Mouse (Mus musculus): ENCODE results near the gene Pdzrn4. TPM values are rescaled to one million over a fixed set of nuclear protein-coding genes. Genes with fewer than 3 reads are reported as not detected.

Gene Pdzrn4
- polyA plus RNA-seq, 1 experiment: 0.62 TPM

DNA sequence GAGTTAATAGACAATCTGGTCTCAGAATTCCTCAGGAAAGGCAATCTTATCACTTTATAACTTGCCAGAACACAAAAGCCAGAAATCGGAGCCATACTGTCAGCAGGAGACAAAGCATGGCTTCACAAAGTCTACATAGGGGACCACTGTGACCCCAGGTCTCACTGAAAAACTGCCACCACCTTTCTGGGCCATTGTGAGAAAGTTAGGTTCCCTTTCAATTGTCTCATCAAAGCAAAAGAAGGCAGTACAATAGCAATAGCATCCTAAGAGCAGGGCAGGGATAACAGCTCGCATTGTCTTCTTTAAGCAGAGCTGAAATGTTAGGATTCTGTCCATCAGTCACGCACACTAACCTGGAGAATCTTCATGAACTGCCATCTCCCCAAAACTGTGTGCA lies 216.5 kb downstream of the Pdzrn4 start:
- Histone ChIP-seq H3K4me3 (ENCODE audit: control insufficient read depth, insufficient read depth, low read length) (no peak overlapping the region), H3K36me3 (ENCODE audit: control insufficient read depth, insufficient read depth, low read length) (no peaks in the 10 kb centered on the region), H3K4me1 (replicated peaks; ENCODE audit: control insufficient read depth, insufficient read depth, low read length) (no peaks in the 10 kb centered on the region), H3K27ac (ENCODE audit: control insufficient read depth, insufficient read depth, low read length) (no peak overlapping the region), H3K27me3 (ENCODE audit: control insufficient read depth, insufficient read depth, low read length) (no peaks in the 10 kb centered on the region)
- no peak for DNase-seq
- TF ChIP-seq POLR2A (IDR thresholded peaks at IDR 0.05; ENCODE audit: control insufficient read depth, extremely low read depth, insufficient read depth, low read length, poor library complexity) (no peak), CTCF (IDR thresholded peaks at IDR 0.05; ENCODE audit: borderline replicate concordance, control insufficient read depth, extremely low read depth, insufficient read depth, low read length, poor library complexity) (no peak)
- 97% methylated on average over 3 of the region's 3 CpGs for WGBS

DNA sequence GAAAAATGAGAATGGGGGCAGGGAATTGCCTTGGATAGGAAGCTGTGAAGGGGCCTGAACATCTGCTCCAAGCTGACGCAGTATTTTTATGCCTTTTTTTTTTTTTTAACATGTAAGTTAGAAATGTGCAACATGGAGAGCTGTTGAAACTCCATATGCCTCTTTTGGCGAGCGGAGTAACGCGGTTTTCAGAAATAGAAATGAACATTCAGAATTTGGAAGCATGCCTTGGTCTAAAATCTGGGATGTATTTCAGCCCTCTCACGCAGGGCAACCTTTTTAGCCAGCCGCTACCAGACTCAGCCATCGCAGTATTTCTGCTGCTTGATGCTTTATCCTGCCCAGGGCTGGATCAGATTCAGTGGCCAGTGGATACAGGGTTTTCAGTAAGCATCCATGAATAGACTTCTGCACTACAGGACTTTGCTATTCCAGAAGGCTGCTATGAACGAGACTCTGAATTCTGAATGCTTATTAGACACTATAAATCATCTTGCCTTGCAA lies 225.1 kb downstream of the Pdzrn4 start:
- no peak for DNase-seq
- H3K27me3 ChIP-seq (ENCODE audit: control insufficient read depth, insufficient read depth, low read length): no peaks in the 10 kb centered on the region
- H3K36me3 ChIP-seq (ENCODE audit: control insufficient read depth, insufficient read depth, low read length): no peaks in the 10 kb centered on the region
- H3K4me3 ChIP-seq (ENCODE audit: control insufficient read depth, insufficient read depth, low read length): no peak overlapping the region
- TF ChIP-seq POLR2A (IDR thresholded peaks at IDR 0.05; ENCODE audit: control insufficient read depth, extremely low read depth, insufficient read depth, low read length, poor library complexity) (no peak), CTCF (IDR thresholded peaks at IDR 0.05; ENCODE audit: borderline replicate concordance, control insufficient read depth, extremely low read depth, insufficient read depth, low read length, poor library complexity) (no peak)
- H3K27ac ChIP-seq (ENCODE audit: control insufficient read depth, insufficient read depth, low read length): no peak overlapping the region
- 92% methylated on average over 9 of the region's 9 CpGs for WGBS
- no peaks in the 10 kb centered on the region for H3K4me1 ChIP-seq (replicated peaks; ENCODE audit: control insufficient read depth, insufficient read depth, low read length)

DNA sequence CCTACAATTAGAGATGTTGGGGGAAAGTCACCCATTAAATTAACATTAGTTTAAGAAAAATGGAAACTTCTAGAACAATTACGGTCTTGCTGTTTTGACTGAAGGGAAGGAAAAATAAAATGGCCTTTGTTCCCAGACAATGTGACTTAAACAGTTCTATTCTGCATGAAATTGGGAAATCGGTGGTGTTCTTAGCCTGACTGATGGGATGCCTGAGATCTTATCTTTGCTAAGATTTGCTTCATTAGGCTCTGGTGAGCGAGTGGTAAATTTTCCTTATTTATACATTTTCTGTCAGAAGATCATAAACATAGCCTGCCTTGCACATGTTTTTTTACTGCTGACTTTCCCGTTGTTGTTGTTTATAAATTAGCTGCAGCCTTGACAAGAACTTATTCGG lies 225.6 kb downstream of the Pdzrn4 start:
- DNase-seq: no peak
- H3K4me3 ChIP-seq (ENCODE audit: control insufficient read depth, insufficient read depth, low read length): no peak overlapping the region
- 84% methylated on average over 5 of the region's 5 CpGs for WGBS
- no peaks in the 10 kb centered on the region for H3K36me3 ChIP-seq (ENCODE audit: control insufficient read depth, insufficient read depth, low read length)
- TF ChIP-seq POLR2A (IDR thresholded peaks at IDR 0.05; ENCODE audit: control insufficient read depth, extremely low read depth, insufficient read depth, low read length, poor library complexity) (no peak), CTCF (IDR thresholded peaks at IDR 0.05; ENCODE audit: borderline replicate concordance, control insufficient read depth, extremely low read depth, insufficient read depth, low read length, poor library complexity) (no peak)
- no peaks in the 10 kb centered on the region for H3K27me3 ChIP-seq (ENCODE audit: control insufficient read depth, insufficient read depth, low read length)
- no peak overlapping the region for H3K27ac ChIP-seq (ENCODE audit: control insufficient read depth, insufficient read depth, low read length)
- no peaks in the 10 kb centered on the region for H3K4me1 ChIP-seq (replicated peaks; ENCODE audit: control insufficient read depth, insufficient read depth, low read length)

DNA sequence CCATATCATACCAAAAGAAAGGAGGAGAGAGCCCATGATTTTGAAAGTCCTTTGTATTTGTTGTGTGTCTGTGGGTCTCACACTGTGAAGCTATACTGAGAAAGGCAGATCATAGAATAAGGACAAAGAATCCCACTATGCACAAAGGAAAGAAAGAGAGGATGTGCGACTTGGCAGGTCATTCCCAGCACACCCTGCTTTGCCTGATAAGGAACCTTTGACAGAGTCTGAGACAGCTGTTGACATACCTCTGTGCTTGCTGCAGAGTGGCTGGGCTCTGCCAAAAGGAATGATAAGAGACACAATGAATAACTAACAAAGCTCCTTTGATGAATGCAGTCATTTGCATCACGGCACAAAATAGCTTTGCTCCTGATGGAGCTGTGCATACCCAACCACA lies 232.5 kb downstream of the Pdzrn4 start:
- Histone ChIP-seq H3K36me3 (ENCODE audit: control insufficient read depth, insufficient read depth, low read length) (no peaks in the 10 kb centered on the region), H3K27me3 (ENCODE audit: control insufficient read depth, insufficient read depth, low read length) (no peaks in the 10 kb centered on the region), H3K4me3 (ENCODE audit: control insufficient read depth, insufficient read depth, low read length) (no peak overlapping the region), H3K27ac (ENCODE audit: control insufficient read depth, insufficient read depth, low read length) (no peak overlapping the region), H3K4me1 (replicated peaks; ENCODE audit: control insufficient read depth, insufficient read depth, low read length) (no peaks in the 10 kb centered on the region)
- TF ChIP-seq POLR2A (IDR thresholded peaks at IDR 0.05; ENCODE audit: control insufficient read depth, extremely low read depth, insufficient read depth, low read length, poor library complexity) (no peak), CTCF (IDR thresholded peaks at IDR 0.05; ENCODE audit: borderline replicate concordance, control insufficient read depth, extremely low read depth, insufficient read depth, low read length, poor library complexity) (no peak)
- no peak for DNase-seq
- whole genome bisulfite sequencing: 52% methylated on average over 2 of the region's 2 CpGs

DNA sequence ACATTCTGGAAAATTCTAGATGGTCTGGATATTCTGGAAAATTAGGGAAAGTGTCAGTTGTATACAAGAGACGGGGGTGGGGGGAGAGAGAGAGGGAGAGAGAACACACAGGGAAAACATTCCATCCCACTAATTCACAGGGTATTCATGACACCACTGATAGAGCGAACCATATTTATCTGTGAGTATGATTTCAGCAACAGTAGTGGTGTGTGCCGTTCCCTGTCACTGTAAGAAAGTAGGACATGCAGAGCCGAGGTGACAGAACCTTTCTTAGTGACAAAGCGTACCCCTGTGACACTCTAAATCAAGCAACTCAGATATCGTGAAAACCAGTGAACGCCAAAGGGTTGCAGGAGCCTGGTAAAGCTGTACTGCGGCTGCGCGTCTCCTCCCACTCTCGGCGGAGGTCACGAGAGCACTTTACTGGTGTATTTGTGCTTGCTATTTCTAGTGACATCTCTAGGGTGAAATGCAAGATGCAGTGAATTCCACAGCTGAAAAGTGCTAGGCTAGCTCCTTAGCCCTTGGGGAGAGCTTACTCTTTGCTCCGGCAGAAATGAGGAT lies 237.4 kb downstream of the Pdzrn4 start:
- Histone ChIP-seq H3K27me3 (ENCODE audit: control insufficient read depth, insufficient read depth, low read length) (no peaks in the 10 kb centered on the region), H3K36me3 (ENCODE audit: control insufficient read depth, insufficient read depth, low read length) (no peaks in the 10 kb centered on the region), H3K27ac (ENCODE audit: control insufficient read depth, insufficient read depth, low read length) (no peak overlapping the region), H3K4me3 (ENCODE audit: control insufficient read depth, insufficient read depth, low read length) (no peak overlapping the region), H3K4me1 (replicated peaks; ENCODE audit: control insufficient read depth, insufficient read depth, low read length) (no peaks in the 10 kb centered on the region)
- no peak for TF ChIP-seq POLR2A (IDR thresholded peaks at IDR 0.05; ENCODE audit: control insufficient read depth, extremely low read depth, insufficient read depth, low read length, poor library complexity)
- no peak for DNase-seq
- 95% methylated on average over 14 of the region's 14 CpGs for WGBS

DNA sequence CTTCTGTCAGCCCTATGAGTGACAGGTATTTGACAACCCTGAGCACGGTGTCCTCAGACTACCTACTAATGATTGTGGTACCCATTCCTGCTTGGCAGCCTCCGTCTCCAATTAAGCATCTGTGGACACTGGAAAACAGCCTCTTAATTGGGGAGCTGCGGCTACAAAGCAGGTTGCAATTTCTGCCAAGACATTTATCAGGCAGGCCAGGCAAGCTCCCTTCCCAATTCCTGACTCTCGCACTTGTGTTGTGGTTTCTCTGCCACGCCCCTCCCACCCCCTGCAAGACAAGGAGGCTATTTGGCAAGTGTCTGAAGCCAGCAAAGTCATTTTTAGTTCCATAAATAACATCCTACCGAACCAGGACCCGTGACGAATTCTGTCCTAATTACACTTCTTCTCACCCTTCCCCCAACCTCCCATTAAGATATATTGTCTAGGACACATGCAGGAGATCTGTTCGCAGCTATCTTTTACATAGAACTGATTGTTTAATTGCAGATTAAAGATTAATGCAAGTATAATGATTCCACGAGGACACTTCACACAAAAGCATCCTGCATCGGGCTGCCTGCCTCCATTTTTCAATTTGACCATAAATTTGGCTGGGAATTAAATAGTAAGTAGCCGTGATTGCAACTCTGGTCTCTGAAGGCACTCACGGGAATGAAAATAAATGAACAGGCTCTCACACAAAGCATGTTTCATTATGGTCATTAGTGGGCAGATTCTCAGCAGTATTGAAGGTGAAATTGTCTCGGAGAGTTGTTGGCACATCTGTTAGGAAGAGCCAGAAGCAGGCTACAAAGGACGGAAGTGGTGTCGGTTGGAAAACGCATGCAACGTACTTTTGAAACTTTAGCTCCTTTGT lies 243.8 kb downstream of the Pdzrn4 start:
- 67% methylated on average over 18 of the region's 18 CpGs for WGBS
- no peak for TF ChIP-seq CTCF (IDR thresholded peaks at IDR 0.05; ENCODE audit: borderline replicate concordance, control insufficient read depth, extremely low read depth, insufficient read depth, low read length, poor library complexity)
- Histone ChIP-seq H3K4me3 (ENCODE audit: control insufficient read depth, insufficient read depth, low read length) (no peak overlapping the region), H3K4me1 (replicated peaks; ENCODE audit: control insufficient read depth, insufficient read depth, low read length) (no peaks in the 10 kb centered on the region), H3K27me3 (ENCODE audit: control insufficient read depth, insufficient read depth, low read length) (no peaks in the 10 kb centered on the region), H3K36me3 (ENCODE audit: control insufficient read depth, insufficient read depth, low read length) (no peaks in the 10 kb centered on the region), H3K27ac (ENCODE audit: control insufficient read depth, insufficient read depth, low read length) (no peak overlapping the region)
- DNase-seq: no peak
